Mouse (Mus musculus) layer of hippocampus, adult 9-11 months (tissue): ENCODE results near the gene Shd.
"Not testable (repeated sequence)": the region's sequence is repeated elsewhere in the genome, so short reads cannot be mapped to it uniquely, and the experiment has no call there.

ENCODE experiments used
- DNase-seq: peaks from one replicate; pipeline ENCODE4 v3.0.0; 2022

Gene Shd

DNA sequence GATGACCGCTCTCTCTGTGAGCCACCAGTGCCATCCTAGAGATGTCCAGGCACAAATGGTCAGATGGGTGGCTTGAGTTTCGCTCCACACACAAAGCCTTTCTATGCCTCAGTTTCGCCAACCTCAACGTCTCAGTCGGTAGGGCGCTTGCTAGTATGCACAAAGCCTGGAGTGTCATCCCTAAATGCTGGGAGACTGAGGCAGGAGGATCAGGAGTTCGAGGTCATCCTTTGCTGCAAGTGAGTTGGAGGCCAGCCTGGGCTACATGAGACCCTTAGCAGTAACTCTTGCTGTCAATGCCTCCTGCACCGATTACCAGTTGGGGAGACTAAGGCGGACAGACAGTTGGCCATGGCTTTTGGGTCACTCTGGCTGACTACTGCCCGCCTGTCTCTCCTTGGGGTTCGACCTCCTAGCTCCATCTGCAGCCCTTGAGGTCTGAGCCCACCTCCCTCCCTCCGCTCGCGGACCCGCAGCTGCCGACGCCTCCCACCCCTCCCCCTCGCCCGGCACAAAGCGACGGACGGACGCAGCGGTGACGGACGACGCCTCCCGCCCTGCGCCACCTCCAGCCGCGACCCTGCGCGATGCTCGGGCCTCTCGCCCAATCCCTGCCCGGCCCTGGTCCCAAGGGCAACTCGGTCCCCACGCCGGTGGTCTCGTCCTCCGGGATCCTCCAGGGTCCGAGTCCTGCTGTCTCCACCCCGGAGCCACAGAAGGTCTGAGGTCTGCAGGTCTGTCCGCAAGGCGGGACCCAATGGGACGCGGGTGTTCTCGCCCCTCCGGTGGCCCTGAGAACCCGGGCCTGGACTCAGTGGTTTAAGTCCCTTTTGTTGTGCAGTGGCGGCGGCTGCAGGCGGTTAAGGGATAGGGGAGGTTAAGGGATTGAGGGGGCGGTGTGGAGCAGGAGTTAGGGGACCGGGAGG lies at the start of gene Shd:
Gene Shd, plus strand, starts transcription at position 502 of the 926 bp plus-strand sequence.
- no peak for DNase-seq

DNA sequence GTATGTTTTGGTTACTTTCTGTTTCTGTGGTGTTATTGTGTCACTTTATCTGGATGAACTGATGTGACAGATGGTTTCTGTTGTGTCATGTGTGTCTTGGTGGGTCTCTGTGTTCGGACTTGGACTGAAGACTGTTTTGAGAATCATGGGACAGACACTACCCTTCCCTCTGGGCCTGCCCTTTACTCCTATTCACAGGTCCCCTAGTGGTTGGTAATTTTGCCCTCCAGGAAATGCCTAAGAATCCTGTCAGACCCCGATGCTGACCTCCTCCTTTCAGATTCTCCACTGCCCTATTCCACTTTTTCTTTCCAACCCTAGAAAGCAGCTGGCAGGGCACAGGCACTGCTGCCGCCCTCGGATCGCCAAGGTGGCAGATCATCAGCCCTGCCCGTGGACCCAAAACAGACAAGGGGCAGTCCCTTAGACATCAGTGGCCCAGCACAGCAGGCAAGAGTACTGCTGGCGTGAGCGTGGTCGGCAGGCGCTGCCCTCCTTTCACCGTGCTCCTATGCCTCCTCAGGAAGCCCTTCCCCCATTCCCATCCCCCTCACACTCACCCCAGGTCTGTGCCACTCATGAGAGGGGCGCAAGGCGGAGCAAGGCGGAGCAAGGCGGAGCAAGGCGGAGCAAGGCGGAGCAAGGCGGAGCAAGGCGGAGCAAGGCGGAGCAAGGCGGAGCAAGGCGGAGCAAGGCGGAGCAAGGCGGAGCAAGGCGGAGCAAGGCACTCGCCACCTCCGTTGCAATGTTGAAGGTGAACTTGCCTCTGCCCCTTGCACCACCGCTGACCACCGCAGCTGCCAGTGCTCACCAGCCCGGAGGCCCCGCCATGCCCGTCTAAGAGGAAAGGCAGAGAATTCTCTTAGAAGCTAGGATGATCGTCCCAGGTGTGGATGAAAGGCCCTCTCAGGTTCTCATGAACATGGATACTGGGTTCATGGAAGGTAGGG lies 38.4 kb upstream of the Shd start:
- no peak for DNase-seq

DNA sequence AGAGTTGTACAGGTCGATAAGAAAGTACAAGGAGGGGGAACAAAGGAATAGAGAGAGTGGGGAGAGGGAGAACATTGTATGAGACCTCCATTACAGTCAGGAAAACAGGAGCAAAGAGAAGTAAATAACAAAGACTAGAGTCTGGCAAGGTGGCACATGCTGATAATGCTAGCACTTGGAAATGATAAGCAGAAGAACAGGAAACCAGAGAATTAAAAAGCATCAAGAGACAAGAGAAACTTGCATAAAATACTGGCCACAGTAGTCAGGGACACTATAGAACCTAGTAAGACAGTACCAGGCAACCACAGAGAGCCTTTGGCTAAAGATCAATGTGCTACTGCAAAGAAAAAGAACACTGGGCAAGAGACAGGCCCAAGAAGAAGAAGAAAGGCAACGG lies 37.6 kb upstream of the Shd start:
- no peak for DNase-seq

DNA sequence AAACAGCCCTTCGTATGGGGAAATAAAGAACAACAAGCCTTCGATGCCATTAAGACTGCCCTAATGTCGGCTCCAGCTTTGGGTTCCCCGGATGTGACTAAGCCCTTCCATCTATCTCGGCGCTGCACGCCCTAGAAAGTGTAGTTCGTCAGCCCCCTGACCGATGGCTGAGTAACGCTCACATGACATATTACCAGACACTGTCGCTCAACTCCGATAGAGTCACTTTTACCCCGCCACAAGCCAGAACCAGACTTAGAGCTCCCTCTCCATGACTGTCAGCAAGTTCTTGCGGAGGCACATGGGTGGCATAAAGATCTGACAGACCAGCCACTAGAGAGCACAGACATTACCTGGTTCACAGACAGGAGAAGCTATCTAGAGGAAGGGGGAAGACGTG lies 37.1 kb upstream of the Shd start:
- DNase-seq = no peak

DNA sequence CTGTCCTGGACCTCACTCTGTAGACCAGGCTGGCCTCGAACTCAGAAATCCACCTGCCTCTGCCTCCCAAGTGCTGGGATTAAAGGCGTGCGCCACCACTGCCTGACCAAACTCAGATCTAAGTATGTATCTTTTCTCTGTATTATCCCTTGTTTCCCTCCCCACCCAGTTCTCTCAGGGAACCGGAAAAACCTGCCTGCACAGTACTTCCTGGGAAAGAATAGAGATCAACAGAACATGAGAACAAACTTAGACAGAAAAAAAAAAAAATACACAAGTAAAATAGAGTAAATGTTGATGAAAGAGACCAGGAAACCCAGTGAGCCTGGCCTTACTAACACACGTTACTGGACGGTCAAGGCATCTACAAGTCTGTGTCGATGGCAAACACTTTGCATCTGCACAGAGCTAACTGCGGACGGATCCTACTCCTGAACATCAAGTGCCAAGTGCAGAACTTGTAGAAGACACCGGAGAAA lies 25.8 kb upstream of the Shd start:
- not testable (repeated sequence) for DNase-seq

DNA sequence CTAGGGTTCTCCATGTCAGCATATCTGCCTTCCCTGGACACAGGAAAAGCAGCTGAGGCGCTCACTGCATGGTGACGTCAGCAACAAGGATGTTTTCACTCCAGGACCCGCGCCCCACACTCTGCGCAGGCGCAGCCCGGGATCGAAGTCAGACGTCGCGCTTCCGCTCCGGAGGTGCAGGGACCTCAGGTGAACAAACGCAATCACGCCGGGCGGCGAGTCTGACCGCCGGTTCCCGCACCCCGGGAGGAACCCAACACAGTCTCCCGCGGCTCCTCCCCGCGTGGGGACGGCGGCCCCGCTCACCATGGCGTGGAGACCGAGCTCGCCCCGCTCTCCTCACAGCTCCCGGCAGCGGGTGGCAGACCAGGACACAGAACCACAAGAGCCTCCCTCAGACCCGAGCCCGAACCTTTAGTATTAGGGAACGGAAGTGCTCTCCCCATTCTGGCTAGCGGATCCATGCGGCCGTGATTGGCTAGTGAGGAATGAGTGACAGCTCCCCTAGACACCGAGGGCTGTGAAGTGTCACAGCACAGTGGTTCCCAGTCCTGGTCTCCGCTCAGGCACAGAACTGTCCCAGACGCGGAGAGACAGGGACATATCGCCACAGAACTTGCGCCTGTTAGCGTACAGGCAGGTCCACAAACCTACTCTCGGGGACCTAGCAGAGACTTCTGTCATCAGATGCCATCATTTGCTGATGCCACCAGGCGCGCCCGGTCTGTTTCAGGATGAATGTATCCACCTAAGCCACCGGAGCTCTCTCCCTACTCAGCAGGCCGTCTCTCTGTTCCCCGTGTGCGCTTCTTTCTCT lies 25.2 kb upstream of the Shd start:
- peak; percentile 98 for DNase-seq

DNA sequence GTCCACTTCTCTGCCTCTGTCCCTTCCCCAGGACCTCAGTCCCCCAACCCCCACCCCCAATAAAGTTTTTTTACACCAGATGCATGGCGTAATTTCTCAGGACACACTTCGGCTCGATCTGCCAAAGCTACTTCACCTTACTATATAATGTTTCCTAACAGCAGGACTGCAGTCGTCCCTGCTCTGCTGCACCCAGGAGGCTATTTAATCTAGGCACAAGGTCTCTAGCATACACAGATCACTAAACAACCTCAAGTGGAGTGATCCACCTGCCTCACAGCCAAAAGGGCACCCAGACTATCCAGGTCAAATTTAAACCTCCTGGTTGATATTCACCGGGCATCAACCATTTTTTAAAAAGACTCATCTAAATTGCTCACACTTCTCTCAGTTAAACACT lies 24.6 kb upstream of the Shd start:
- no peak for DNase-seq

DNA sequence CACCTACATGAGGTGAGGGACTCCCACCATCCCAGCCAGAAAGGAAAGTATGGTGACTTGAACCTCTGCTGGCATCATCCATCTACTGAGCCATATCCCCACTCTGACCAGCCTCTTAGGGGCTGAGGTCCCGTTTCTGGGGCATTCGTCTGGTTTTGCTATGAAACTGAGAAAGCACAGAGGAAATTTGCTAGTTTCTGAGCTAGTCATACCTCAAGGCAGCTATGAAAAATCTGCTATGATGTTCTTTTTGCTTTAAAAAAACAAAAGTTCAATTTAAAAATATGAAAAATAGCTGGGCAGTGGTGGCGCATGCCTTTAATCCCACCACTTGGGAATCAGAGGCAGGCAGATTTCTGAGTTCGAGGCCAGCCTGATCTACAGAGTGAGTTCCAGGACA lies 21.6 kb upstream of the Shd start:
- no peak for DNase-seq

DNA sequence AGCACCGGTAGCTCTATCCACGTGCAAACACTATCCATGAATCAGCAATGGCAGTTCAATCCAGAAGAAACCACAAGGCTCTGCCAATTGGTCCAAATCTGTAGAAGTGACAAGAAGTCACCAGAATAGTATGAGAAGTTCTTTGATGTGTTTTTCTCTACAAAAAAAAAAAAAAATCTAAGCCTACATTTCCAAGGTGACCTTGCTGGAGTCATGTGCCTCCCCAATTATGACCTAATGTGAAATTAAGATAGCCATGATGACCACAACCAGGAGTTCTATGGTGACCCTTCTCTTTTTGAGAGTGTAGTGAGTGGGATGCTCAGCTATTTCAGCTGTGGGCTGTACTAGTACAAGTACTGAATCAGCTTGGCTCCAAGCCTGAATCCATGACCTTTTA lies 20.9 kb upstream of the Shd start, which contains the start of gene Zfp119b:
Gene Zfp119b, minus strand, starts transcription at position 101 of the 400 bp plus-strand sequence.
- no peak for DNase-seq

DNA sequence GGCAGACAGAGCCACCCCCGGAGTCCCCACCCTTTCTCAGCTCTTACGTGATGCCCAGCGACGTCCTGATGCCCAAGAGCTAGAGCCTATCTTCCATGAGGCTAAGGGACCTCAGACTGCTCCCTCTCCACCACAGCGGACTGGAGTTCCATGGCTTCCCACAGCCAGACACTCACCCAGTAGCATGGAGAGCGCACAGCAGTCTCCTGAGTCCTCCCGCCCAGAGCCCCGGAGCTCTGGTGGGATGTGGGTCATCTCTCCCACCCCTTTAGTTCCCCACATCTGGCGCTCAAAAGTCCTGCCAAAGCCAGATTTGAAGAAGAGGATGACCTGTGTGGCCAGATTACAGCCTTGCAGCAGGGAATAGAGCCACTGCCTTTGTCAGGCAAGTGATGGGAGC lies 19.7 kb upstream of the Shd start:
- no peak for DNase-seq

DNA sequence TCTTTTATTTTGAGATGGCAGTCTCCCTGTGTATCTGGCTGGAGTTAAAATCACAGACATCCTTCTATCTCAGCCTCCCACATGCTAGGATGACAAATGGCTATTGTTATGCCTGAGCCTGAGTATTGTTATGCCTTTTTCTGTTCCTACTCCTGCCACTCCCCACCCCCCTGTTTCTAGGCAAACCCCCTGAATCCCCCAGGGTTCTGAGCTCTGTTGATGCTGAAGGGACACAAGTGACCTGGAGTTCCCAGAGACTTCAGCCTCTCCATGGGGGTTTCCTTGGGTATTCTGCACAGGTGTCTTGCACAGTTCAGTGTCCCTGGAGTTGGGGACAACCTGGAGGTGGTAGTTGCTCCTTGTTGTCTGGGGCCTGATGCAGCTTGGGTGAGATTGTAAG lies 18.2 kb upstream of the Shd start:
- DNase-seq = no peak

DNA sequence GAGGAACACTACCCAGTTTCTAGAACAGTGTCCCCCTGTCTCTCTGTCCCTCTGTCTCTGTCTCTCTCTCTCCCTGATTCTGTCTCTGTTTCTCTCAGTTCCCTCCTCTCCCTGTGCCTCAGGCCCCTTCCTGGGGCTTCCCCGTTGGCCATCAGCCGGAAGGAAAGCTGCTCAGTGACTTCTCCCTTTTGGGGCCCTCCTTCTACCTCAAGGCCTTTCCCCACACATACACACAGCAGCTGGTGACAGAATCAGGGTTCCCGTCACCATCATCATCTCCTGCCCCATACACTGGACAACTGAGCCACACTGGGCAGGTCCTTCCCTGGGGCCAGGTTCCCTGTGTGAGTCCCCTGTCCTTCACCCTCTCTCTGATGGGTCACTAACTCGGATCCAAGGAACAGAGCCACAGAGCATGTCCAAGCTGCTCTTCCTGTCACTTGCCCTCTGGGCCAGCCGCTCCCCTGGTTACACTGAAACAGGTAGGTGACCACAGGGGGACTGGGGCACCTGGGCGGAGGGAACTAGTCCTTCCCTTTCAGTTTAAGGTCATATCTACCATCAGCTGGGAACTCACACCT lies 17.7 kb upstream of the Shd start, which contains the start of gene Ebi3:
Gene Ebi3, plus strand, starts transcription at position 194 of the 581 bp plus-strand sequence.
- DNase-seq = peak; percentile 4

DNA sequence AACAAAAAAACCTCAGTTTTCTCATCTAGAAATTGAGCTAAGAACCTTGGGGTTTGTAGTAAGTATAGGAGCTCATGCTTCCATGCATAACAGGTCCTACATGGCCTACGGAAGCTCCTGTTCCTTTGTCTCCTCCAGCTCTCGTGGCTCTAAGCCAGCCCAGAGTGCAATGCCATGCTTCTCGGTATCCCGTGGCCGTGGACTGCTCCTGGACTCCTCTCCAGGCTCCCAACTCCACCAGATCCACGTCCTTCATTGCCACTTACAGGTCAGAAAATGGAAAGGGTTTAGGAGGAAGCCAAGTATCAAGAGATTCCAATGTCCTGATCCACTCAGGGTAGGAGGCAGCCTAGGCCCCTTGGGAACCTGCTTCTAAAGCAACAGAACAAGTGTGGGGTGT lies 16.5 kb upstream of the Shd start:
- DNase-seq = no peak

DNA sequence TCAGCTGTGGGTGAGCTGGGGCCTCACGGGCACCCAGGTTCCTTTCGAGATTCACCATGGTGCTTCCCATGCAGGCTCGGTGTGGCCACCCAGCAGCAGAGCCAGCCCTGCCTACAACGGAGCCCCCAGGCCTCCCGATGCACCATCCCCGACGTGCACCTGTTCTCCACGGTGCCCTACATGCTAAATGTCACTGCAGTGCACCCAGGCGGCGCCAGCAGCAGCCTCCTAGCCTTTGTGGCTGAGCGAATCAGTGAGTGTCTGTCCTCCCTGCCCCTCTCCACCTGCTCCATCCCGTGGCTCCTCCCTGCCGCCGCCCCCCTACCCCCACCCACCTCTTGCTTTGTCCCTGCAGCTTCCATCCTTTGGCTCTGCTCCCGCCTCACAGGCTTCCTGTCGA lies 16.0 kb upstream of the Shd start:
- DNase-seq = no peak

DNA sequence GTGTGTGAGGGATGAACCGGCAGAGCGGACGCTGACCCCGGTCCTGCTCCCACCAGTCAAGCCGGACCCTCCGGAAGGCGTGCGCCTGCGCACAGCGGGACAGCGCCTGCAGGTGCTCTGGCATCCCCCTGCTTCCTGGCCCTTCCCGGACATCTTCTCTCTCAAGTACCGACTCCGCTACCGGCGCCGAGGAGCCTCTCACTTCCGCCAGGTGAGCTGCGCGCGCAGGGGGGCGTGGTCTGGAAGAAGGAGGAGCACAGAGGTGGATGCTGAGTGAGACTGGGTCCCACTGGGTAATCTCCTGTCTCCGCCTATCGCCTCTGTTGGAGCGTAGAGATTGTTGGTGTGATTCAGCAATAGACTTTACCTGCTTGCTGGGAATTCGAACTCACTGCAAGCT lies 14.1 kb upstream of the Shd start:
- peak; percentile 77 for DNase-seq

DNA sequence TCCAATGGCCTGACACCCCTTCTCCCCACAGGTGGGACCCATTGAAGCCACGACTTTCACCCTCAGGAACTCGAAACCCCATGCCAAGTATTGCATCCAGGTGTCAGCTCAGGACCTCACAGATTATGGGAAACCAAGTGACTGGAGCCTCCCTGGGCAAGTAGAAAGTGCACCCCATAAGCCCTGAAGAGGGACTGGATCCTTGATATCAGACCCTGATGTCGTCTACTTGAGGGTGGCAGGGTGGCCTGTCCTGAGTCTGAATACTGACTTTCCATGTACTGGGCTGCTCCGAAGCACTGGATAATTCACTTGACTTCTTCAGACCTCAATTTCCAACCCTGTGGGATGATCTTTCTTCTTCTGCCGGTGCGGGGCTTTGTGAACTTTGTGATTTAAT lies 13.7 kb upstream of the Shd start:
- no peak for DNase-seq

DNA sequence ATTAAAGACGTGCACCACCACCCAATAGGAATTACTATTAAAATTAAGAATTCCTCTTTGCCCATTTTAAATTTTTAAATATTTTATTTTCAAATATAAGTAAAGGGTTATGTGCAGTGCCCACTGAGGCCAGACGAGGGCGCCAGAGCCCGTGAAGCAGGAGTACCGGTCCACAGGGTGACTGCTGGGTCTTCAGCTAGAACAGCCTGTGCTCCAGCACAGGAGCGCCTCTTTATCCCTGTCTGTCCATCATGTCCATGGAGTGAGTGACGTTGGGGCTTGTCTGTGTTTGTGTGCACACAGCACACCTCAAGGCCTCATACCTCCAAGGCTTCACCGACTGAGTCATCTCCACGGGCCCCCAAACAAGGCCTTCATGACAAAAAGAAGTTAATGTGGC lies 13.1 kb upstream of the Shd start:
- DNase-seq = peak; percentile 78

DNA sequence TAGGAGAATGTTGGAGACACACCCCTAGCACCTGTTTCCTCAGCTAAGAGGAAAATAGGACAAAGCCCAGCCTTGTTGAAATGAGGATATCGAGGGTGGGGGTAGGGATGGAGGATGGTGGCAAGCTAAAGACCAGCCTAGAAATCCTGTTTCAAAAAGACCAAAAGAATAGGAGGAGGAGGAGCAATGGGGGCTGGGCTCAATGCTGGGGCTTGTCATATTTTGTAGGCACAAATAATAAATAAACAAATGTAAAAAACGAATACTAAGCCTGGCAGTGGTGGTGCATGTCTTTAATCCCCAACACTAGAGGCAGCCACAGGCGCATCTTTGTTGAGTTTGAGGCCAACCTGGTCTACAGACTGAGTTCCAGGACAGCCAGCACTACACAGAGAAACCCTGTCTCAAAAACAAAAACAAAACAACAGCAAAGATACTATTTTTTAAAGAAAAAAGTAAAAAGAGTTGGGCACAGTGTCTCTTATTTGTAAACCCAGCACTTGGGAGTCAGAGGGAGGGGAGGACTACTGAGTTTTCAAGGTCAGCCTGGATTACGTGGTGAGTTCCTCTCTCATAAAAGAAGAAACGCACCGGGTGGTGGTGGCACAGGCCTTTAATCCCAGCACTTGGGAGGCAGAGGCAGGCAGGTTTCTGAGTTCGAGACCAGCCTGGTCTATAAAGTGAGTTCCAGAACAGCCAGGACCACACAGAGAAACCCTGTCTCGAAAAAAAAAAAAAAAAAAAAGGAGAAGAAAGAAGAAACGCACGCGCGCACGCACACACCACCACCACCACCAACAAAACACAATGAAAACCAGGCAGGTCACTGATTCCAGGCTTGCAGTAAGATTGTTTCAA lies 12.3 kb upstream of the Shd start:
- no peak for DNase-seq

DNA sequence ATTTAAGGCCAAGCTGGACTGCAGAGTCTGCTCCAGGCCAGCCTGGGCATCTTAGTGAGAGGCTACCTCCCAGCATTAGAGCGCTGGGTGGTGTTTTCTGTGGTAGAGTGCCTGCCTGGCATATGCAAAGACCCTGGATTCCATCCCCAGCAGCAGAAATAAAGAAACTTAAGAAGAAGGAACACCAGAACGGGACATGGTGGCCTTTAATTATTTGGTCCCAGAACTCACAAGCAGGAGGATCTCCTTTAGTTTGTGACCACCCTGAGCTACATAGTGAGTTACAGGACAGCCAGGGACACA lies 11.7 kb upstream of the Shd start:
- no peak for DNase-seq

DNA sequence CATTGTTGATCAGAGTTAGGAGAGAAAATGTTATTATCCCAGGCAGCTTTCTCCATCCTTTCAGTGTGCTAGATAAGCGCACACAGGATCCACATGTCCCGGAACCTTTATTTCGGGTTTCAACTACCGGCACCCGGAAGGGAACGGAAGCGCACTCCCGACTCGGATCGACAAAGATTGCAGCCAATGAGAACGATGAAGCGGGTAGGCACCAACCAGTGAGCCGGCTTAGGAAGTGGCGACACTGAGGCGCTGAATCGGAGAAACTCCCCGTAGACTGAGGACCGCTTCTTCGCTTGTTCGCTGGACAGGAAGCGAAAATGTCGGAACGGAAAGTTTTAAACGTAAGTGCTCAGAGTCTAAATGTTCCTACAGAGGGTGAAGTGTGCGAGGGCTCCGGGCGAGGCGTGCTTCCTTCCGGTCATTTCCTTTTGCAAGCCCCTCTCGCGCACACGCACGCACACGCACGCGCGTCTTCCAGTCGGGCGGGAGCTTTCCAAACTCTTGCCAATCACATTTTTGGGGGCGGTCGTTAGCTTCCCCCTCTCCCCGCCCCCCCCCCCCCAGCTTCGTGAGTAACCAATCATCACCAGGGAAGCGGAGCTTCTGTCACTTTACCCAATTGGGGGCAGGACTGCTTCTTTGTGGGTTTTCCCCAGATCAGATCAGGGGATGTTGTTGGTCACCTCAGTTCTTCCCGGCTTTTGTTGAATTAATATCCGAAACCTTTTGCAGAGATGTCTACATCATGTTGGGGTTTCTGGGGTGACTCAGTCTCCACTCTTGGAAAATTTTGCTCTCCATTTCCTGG lies 11.1 kb upstream of the Shd start, which contains the start of gene Yju2:
Gene Yju2, plus strand, starts transcription at position 182 of the 811 bp plus-strand sequence.
- DNase-seq = peak; percentile 95
